Mouse (Mus musculus) regulatory T cell (primary cell): Measurements from ENCODE around the gene Tas2r144.

Experiments used
- in situ Hi-C: fragments of 300-600 bp; cut with MboI, MseI; formaldehyde crosslinking; loops from one replicate; pipeline ENCODE4 v1.15.1; 2025; ENCODE audit warnings: high pct_unique_total_duplicates

The Tas2r144 gene

DNA sequence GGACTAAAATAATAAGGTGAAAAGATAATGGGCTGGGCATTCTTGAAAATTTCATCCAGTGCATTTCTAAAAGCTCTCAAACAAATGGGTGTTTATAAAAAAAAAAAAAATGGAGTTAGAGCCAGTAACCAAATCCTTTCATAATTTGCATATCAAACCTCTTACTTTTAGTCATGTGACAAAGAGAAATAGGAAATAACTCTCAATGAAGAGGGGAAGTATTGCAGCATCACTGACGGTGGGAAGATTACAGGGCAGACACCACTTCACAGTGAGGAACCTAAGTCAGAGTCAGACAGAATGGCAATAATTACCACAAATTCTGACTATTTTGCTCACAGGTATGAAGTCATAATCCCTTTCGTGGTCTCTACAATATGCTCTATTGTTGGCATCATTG, at the start of gene Tas2r144:
TSS of gene Tas2r144 (plus strand) at position 301 of the 400 bp plus-strand sequence.
- in situ Hi-C loops, result no loop called here

GRCm38 (mm10) chr6:42182462-42182861, 32.7 kb upstream of the Tas2r144 start:
- in situ Hi-C loops, result no loop called here

DNA sequence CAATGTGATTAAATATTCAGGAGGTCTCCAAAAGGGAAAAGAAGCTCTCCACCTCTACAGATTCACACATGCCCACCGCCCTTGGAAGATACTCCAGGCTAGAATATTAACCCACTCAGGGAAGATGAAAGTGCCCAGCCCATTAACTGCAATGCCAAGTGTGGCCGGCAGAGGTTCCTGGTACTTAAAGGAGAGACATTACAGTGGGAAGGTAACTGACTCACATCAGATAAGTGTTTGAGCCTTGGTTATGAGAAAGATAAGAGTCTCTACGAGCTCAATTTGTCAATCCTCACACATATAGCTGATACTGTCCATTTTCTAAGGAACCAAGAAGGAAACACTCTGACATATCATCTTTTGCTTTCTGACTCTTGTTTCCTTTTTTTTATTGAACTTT, 28.9 kb upstream of the Tas2r144 start:
- in situ Hi-C loops, result no loop called here

DNA sequence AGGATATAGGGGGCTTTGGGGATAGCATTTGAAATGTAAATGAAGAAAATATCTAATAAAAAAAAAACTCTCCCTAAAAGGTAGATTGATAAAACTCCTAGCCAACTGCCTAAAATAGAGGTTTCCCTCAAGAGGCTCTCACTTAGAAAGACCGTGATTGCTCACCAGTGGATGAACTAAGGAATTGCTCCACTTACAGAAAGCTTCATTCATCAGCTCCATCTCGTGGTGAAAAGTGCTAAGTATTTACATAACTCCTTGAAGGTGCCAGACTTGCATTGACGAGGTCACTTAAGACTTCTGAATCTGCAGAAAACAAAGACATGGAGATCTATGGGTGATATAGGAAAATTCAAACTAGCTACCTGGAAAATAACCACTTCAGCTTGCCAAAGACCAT, 17.4 kb upstream of the Tas2r144 start:
- in situ Hi-C loops, result no loop called here

- in situ Hi-C loops, result no loop called here
Observed at GRCm38 (mm10) chr6:42199498-42199897, 15.6 kb upstream of the Tas2r144 start.

DNA sequence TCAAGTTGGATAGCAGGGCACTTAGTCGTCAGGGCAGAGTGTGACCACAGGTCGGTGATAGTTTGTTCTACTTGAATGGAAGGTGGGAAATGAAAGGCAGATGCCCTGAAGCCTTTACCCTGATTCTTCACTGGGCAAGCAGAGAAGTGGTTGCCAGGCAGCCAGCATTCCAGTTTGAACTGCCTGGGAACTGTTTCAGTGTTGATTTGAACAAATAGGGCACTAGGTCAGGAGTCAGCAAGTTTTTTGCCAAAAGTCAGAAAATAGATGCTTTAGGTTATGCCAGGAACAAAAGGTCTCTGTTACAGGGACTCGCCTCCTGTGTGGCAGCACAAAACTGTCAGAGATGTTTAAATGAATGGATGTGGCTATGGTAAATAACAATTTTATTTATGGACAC, 7.2 kb downstream of the Tas2r144 start:
- in situ Hi-C loops, result loop anchor here (5.0 kb wide), 1 partner anchor 365 kb away; no protein-coding TSS in a partner anchor

- in situ Hi-C loops, result no loop called here
Observed at GRCm38 (mm10) chr6:42225046-42225445, 9.9 kb downstream of the Tas2r144 start.

GRCm38 (mm10) chr6:42227240-42228101, 12.3 kb downstream of the Tas2r144 start:
- in situ Hi-C loops, result no loop called here

- in situ Hi-C loops, result loop anchor here (5.0 to 10.0 kb wide), 2 partner anchors 103 to 475 kb away; no protein-coding TSS in a partner anchor
Observed at GRCm38 (mm10) chr6:42229610-42230009, 14.5 kb downstream of the Tas2r144 start.

DNA sequence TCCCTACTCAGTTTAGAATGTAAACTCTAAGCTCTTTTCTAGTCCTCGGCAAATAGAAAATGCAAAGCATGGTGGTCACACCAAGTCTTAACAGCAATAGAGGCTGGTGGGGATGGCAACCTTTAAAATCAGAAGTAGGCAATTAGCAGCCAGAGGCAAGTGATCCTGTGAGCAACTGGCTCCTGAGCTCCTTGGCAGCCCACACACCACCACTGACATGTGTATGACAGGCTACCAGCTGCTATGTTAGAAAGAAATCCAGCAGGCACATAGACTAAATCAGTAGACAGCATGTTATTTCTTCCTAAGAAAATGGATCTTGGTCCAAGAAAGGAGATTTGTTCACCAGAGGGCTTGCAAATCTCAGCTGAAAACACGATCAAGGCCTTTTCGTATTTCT, 16.1 kb downstream of the Tas2r144 start:
- in situ Hi-C loops, result loop anchor here (5.0 to 10.0 kb wide), 2 partner anchors 101 to 476 kb away; no protein-coding TSS in a partner anchor

DNA sequence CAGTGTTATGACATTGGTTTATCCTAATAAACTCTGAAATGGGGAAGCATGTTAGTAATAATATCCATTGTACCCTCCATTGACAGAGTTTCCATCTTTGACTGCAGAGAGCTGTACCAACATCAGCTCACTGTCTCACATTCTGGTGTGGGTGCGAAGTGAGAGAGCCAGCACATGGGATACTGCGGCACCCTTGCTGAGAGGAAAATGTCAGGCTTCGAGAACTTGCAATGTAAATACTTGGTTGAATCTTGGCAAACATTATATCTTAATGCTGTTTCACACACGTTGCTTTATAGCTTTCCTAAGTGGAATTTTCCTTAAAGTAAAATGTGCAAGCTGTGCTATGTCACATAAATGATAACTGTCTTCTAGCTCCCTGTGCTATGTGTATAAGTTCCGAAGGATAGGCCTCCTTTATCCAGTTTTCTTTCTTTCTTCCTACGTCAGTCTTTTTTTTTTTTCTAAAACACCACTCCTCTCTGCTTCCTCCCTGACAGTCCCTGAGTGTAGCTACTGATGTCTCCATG, 22.2 kb downstream of the Tas2r144 start:
- in situ Hi-C loops, result loop anchor here (10.0 kb wide), 1 partner anchor 483 kb away; no protein-coding TSS in a partner anchor

GRCm38 (mm10) chr6:42241311-42242045, 26.4 kb downstream of the Tas2r144 start:
- in situ Hi-C loops, result no loop called here

GRCm38 (mm10) chr6:42245711-42246353, 30.7 kb downstream of the Tas2r144 start, which contains the start of gene Gstk1:
Gstk1 (plus strand) TSS chr6:42245935.
- in situ Hi-C loops, result no loop called here

- in situ Hi-C loops, result no loop called here
Observed at GRCm38 (mm10) chr6:42247173-42247572, 32.0 kb downstream of the Tas2r144 start.

DNA sequence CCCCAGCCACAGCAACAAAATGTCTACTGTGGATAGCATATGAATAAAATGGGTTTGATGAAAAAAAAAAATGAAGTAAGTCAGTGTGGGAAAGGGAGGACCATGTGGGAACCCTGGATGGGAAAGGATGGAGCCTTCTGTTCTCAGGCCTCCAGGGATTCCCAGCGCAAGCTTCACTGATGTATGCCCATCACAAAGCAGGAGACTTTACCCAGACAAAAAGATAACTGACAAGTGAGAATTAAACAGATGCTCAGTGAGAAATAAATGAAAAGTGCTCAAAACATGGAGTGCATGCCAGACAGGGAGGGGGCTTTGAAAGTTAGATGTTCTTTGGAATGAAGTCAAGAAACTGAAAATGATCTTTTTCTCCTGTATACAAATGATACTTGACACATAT, 32.9 kb downstream of the Tas2r144 start:
- in situ Hi-C loops, result no loop called here

DNA sequence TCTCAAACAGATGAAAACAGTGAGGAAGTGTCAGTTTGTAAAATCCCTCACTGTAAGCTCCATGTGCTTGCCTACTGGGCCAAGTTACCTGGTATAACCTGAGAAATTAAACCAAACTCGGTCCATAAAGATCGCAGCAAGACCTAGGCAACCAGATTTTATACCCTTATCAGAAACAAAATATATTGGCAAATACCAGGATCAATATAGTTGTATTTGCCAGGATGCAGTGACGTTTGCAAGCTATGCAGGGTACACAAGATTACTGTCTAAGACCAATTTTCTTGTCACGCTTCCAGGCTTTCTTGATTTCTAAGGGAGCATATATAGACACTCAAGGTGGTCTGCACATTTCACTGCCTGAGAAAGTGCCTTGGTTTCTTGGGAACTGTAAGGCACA, 36.7 kb downstream of the Tas2r144 start:
- in situ Hi-C loops, result loop anchor here (10.0 kb wide), 1 partner anchor 1137 kb away; no protein-coding TSS in a partner anchor

DNA sequence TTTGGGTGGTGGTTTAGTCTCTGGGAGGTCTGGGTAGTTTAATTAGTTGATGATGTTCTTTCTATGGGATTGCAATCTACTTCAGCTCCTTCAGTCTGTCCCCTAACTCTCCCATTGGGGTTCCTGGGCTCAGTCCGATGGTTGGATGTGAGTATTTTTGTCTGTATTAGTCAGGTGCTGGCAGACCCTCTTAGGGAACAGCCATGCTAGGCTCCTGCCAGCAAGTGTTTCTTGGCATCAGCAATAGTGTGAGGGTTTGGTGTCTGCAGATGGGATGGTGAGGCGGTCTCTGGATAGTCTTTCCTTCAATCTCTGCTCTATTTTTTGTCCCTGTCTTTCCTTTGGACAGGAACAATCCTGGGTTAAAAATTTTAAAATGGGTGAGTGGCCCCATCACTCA, 38.0 kb downstream of the Tas2r144 start:
- in situ Hi-C loops, result loop anchor here (10.0 kb wide), 1 partner anchor 1138 kb away; no protein-coding TSS in a partner anchor

DNA sequence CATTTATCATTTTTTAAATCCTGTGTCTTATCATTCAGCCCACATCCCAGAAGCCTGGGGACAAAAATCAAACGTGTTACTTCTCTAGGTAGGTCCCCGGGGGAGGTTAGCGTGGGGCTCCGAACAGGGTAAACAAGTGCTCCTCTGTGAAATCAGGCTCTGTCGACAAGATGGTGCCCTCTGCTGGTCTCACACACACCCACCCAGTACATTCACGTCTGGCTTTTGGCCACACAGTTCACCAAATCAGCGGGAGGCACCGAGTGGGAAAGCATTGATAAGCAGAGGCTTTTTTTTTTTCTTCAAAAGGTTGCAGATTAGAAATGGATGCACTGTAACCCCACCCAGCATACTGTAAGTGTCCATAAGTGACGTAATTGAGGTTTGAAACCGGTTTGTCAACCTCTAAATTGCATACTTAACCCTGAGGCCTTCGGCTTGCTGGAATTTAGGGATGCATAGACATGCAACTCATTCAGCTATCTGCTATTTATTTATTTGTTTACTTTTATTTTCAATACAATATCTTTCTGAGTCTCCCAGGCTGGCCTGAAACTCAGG, 42.3 kb downstream of the Tas2r144 start:
- in situ Hi-C loops, result loop anchor here (10.0 kb wide), 1 partner anchor 1143 kb away; no protein-coding TSS in a partner anchor

- in situ Hi-C loops, result loop anchor here (10.0 kb wide), 1 partner anchor 656 kb away; the partner anchor contains the start of gene Ephb6
Observed at GRCm38 (mm10) chr6:42260430-42260829, 45.3 kb downstream of the Tas2r144 start.

GRCm38 (mm10) chr6:42261524-42262170, 46.5 kb downstream of the Tas2r144 start, which contains the start of gene Tmem139:
Tmem139 (plus strand) TSS chr6:42261970.
- in situ Hi-C loops, result loop anchor here (10.0 kb wide), 1 partner anchor 657 kb away; the partner anchor contains the start of gene Ephb6
